Mouse (Mus musculus) frontal cortex, adult (tissue): Measurements from ENCODE around the gene Gm13420.
A peak's percentile ranks its signal among the peaks of the same experiment; 100 is the strongest.
"Not testable (repeated sequence)": the region's sequence is repeated elsewhere in the genome, so short reads cannot be mapped to it uniquely, and the experiment has no call there.

ENCODE experiments used
- ATAC-seq: cut with Nextera tagmentation; 2 replicates; pipeline ENCODE4 v1.9.2; 2017; ENCODE audit warnings: mild to moderate bottlenecking, moderate library complexity, mixed read lengths; ENCODE audit not compliant: low TSS enrichment

Gm13420 gene

DNA sequence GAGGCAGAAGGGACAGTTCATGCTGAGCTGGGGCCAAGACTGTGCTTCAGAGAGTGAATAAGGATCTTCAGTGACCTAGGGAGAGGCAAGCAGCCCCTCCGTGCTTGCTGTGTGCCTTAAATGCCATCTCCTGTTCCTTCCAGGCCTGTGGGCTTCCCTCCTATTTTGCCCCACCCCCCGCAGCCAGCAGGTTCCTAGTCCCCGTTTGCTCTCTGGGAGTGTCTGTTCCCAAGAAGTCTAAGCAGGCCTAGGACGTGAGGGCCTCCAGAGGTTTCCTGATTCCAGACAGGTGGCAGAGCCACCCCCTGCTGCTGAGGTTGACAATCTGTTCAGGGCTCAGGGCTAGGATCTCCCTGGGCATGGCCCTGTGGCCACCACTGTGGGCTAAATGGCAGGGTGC, 12.7 kb downstream of the Gm13420 start:
- no peak for ATAC-seq

DNA sequence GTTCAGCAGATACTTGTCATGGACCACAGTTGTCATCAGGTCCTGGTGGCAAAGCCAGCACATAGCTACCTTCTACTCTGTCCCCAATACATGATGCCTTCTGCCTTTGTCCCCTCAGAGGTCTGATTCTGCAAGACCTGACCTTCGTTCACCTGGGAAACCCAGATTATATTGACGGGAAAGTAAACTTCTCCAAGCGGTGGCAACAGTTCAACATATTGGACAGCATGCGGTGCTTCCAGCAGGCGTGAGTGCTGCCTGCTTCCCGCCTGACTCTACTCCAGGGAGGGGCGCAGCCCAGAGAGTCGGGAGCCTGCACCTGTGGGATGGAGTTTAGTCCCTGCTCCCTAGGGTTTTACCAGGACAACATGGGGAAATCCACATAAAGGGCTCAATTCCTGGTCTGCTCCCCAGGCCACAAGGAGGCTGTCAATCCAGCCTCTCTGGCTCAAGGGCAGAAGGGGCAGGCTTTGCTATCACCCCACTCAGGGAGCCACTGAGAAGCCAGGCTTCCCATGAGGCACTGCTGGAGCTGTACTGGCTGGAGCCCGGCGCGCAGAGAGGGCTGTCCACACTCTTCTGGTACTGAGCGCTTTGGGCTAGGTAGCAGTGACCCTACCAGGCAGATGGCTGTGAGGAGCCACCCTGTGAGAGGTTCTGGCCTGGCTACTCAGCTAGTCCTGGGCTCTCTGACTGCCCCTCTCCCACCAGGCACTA, 14.1 kb downstream of the Gm13420 start:
- ATAC-seq, result no peak

DNA sequence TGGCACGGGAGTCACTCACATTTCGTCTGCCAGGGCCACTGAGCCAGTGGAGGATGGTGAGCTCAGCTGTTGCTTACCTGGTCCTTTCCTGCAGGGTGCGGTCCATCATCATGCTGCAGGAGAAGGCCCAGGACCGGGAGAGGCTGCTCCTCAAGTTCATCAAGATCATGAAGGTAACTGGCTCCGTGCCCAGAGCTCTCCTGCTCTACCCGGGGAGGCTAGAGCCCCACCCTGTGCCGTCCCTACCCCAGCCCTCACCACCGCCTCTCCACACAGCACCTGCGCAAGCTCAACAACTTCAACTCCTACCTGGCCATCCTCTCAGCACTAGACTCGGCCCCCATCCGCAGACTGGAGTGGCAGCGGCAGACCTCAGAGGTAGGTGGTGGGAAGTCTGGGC, 15.8 kb downstream of the Gm13420 start:
- no peak for ATAC-seq

DNA sequence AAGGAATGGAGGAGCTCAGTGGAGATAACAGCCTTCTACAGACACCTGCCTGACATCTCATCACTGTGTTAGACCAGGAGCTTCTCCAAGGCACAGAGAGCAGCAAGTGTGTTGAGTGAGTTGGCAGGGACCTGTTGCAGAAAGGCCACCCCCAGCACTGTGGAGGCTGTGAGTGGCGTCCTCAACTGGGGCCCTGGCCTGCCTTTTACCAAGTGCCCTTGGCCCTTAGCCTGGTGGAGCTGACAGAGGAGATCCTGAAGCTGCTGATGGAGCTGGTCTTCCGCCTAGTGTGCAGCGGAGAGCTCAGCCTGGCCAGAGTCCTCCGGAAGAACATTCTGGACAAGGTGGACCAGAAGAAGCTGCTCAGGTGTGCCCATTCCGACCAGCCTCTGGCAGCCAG, 18.1 kb downstream of the Gm13420 start:
- ATAC-seq, result no peak

DNA sequence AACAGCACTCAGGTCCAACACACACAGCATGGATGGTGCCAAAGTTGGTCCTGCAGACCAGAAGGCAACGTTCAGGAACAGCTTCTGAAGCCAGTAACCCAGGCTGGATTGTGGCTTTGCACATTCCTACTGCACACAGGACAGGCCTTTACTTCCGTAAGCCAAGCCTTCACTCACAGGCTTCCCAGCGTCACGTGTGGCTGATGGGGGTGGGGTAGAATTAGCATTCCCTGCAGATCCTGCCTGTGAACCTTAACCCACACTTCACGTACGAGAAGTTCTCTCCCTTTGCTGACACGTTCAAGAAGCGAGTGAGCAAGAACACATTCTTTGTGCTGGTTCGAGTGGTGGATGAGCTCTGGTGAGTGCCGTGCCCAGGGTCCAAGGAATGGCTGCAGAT, 18.9 kb downstream of the Gm13420 start:
- ATAC-seq, result no peak

DNA sequence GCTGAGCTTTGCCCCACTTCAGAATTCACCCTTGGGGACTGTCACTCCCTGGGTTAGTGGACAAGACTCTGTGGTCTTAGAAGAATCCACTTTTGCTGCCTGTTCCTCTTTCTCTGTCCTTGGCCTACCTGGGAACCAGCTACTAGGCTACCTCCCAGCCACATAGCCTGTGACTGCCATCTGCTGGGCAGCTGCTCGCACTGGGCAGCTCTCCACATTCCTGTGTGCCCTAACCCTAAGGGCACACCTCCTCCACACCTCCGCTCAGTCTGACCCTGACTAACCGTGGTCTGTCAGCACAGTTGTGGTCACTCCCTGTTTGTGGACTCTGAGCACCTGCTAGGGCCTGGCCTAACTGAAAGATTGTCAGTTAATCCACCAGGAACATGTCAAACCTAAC, 19.9 kb downstream of the Gm13420 start:
- ATAC-seq, result no peak

DNA sequence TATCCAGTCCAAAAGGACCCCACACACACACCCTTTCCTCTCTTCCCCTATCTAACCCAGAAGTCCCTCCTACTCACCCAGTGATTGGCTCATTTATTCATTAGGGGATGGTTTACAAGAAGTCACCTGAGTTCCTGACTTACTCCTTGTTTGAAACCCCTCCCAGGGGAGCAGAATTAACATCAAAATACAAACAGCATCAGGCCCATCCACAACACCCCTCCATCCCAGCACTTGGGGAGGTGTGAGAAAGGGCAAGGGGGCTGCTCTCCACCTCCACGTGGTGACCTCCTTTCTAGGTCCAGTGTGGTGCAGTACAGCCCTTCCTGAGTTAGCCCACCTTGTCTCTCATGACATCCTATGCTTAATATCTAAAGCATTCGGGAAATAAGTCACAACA, 22.0 kb downstream of the Gm13420 start:
- no peak for ATAC-seq

DNA sequence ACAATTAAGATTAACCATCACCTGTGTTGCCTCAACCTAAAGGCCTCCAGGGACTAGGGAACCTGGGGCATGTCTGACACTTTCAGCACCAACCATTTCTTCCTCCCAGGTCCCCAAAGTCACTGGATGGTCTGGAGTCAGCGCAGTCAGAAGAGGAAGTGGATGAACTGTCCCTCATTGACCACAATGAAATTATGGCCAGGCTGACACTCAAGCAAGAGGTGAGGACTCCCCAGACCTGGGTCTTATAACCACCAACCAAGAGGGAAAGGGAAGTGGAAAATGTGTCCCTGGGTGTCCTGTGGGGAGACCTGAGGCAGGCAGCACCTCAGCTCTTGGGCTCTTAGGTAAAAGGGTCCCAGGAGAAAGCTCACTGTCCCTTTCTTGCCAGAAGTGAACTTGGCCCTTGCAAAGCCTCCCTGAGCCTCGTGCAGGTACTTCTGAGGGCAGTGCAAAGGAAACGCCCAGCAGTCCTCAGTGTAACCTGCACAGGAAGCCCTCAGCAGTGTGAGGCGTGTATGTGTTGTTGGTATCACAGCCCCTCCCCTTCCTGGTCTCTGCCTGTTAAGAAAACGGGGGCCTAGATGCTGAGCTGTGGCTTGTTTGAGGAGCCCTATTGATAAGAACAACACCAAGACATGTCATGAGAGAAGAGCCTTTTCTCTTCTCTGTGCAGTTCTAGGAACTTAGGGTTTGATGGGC, 26.7 kb downstream of the Gm13420 start:
- no peak for ATAC-seq

DNA sequence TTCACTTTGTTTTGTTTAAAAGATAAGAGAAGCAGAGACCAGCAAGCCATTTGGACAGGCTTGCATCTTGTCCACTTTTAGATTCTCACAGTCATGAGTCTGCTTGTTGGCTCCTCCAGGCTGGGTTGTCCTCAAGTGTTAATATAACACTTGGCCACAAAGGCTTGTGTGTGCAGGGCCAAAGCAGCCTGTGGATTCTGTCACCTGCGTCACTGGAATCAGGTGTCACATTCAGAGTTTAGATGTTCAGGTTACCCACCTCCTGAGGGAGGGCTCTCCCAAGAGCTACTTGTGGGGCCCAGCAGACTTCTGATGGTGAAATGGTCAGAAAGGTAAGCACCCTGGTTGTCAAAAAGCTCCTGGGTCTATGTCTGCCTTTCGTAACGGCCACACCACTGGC, 28.4 kb downstream of the Gm13420 start:
- no peak for ATAC-seq

DNA sequence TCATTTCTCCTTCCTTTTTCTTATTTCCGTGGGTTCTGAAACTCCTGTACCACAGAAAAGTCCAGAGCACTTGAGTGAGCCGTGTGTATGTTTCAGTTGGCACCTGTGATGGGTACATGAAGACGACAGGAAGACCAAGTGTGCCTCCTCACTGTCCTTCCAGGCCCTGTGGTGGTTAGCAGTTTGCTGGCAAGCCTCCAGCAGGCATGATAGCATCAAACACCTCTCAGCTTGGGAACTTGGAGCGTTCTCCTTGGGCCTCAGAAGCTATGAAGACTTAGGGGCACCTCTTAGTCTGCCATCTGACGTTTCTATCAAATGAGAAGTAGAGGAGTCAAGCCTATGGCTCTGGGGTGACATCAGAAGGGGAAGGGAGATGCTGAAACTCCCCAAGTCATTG, 32.9 kb downstream of the Gm13420 start:
- no peak for ATAC-seq

DNA sequence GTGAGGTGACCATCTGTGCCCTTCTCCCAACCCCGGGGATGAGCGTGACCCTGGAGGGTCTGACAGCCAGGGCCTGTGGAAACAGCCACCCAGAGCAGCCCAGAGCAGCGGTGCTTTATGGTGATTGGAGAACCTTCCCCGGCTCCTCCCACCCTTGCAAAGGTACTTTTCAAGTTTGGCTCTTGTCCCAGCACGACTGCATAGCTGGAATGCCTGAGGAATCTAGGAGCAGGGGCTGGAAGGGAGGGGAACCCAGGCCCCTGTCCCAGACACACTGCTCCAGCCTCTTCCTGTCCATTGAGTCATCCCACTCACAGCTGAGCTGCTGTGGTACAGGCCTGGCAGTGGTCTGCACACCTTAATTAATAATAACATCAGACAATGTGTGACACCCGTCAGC, 34.8 kb downstream of the Gm13420 start:
- peak; percentile 44 for ATAC-seq

DNA sequence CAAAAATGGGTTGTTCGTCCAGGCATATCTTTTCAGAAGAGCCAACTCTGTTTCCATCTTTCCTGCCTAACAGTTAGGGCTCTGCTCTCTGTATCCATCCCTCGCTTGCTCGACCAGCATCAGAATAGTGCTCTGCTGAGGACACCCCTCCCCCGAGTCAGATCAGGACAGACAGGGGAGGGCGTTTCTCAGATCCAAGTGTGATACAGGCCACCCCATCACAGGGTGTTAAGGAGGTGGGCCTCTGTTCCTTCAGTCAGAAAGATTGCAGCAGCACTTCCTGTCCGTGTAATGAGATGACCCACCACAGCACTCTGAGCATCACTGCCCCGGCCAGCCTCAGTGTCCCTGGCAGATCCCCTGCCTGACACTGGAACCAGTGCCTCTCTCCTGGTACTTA, 35.3 kb downstream of the Gm13420 start:
- ATAC-seq, result no peak

DNA sequence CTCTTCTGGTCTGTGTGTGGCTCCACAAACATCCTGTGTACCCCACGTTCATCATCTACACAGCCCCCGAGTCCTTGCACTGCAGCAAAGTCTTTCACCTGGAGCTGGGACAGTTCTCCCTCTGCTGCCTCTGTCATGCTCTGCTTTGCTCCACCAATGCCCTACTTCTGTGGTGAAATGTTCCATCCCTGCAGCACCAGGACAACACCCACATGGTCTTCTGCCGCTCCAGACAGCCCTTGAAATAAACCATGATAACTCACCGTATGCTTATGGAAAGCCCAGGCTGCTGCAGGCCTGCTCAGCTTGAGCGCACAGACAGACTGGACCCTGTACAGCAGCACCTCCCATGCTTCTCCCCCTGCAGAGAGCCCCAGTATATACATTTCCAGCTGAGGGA, 37.4 kb downstream of the Gm13420 start:
- ATAC-seq, result peak; percentile 81

DNA sequence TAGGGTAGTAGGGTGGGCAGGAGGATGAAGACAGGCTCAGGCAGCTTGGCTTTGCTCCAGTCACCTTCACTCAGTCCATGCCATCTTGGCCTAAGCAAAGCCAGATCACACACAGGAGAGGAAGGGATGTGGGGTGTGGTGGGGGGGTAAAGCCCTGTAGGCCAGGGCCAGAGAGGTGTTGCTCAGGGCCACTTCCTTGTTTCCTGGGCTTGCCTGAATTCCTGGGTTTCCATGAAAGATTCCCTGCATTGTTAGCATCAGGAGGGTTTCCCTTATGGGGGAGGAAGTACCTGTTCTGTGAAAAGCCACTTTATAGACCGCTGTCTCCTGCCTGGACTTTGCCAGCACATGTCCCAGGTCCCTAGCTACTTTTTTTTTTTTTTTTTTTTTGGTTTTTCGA, 38.0 kb downstream of the Gm13420 start:
- ATAC-seq, result no peak

DNA sequence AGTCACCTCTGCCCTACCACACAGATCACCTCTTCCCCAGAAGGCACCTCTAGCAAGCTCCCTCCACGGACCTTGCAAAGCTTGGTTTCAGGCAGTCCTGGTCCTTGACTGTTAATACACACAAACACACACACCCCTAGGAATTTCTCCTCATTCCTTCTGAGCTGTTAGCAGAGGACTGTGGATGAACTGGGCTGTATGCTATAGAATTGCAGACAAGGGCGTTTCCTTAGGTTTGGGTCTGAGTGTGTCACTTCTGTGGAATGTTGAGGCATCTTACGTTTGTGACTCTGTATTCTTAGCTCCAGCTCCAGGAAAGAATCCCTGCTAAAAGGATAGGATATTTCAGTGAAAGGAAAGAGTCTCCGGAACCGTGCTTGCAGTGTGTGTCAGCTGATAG, 39.6 kb downstream of the Gm13420 start:
- no peak for ATAC-seq

DNA sequence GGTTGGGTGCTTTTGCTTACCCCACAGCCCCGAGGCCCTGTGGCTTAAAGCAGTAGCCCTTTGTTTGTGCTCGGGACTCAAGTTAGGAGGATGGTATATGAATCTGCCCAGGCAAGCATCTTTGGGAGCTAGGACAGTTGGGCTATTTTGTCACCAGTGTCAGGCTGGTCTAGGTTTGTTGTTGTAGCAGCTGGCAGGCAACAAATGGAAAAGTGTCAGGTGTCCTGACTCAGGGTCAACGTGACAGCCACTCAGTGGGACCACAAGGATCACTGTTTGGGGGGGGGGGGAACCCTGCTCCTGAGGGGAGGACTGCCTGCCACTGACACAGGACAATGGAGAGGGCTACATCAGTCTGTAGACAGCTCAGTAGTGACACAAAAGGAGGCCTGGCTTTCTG, 40.4 kb downstream of the Gm13420 start:
- no peak for ATAC-seq

DNA sequence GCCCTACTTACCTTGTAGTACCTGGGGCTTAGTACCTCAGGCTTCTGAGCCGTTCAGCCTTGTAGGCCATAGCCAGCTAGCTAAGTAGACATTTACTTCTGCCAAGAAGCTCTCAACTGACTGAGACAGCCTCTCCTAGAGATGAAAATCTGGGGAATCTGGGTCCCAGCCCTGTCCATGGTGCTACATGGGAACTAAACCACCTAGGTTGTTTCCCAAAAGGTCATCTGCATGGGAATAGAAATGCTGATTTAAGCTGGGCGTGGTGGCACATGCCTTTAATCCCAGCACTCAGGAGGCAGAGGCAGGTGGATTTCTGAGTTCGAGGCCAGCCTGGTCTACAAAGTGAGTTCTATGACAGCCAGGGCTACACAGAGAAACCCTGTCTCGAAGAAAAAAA, 43.3 kb downstream of the Gm13420 start:
- not testable (repeated sequence) for ATAC-seq

DNA sequence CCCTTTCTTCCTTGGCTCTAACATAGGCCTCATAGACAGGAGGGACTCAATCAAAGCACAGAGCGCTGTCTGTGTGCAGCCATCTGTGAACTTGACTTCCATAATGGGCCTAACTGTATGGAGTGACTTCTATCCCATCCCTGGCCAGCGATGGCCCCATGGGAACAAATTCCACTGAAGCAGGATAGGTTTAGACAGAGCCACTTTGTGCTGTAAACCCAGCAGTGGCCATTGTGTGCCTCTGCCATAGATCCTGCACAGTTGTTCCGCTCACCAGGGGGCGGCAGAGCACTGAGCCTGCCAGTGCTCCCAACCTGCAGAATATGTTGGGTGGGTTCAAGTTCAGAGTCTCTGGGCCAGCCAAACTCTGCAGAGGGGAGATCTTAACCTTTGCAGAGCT, 43.8 kb downstream of the Gm13420 start:
- no peak for ATAC-seq

DNA sequence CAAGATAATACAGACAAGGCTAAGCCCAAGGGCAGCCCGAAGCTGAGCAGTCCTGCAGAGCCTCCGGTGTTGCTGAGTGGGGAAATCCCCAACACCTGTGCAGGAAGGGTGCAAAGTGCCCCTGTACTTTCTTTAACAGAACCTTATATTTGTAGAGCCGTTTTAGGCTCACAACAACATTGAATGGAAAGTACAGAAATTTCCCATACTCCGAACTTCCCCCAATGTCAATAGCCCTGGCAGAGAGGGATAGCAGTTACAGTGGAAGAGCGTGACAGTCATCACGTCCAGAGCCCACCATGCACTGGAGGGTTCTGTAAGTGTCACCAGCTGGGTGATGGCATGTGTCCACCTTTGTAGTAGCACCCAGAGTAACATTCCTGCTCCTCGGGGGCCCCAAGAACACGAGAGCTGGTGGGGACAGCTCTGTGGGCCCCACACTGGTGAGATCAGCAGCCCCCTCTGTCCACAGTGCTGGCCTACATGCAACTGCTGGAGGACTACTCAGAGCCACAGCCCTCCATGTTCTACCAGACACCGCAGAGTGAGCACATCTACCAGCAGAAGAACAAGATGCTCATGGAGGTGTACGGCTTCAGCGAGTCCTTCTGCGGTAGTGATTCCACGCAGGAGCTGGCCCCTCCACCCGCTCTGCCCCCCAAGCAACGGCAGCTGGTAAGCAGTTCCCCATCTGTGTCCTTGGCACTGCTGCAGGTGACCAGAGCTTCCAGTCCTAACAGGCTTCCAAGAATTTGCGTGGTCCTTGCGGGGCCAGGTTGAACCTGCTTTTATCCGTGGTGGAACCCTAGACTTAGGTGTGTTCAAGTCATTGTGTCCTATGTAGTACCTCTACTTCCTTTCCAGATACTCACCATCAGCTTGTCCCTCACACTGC, 44.5 kb downstream of the Gm13420 start:
- ATAC-seq, result no peak

DNA sequence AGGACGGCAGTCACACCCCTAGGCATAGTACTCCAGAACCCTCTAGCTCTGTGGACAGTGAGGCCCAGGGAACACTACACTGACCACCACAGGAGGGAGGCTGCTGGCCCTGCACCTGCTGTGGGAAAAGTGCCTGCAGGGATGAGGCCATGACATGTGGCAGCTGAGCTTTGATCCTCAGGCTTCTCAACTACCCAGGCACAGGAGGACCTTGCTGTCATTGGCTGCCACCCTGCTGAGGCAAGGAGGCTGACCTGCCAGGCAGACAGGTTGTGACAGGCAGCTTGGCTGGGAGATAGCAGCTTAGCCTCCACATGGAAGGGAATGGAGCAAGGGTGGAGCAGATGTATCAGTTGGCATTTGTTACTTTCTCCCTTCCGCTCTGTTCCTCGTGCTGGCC, 46.0 kb downstream of the Gm13420 start:
- no peak for ATAC-seq

DNA sequence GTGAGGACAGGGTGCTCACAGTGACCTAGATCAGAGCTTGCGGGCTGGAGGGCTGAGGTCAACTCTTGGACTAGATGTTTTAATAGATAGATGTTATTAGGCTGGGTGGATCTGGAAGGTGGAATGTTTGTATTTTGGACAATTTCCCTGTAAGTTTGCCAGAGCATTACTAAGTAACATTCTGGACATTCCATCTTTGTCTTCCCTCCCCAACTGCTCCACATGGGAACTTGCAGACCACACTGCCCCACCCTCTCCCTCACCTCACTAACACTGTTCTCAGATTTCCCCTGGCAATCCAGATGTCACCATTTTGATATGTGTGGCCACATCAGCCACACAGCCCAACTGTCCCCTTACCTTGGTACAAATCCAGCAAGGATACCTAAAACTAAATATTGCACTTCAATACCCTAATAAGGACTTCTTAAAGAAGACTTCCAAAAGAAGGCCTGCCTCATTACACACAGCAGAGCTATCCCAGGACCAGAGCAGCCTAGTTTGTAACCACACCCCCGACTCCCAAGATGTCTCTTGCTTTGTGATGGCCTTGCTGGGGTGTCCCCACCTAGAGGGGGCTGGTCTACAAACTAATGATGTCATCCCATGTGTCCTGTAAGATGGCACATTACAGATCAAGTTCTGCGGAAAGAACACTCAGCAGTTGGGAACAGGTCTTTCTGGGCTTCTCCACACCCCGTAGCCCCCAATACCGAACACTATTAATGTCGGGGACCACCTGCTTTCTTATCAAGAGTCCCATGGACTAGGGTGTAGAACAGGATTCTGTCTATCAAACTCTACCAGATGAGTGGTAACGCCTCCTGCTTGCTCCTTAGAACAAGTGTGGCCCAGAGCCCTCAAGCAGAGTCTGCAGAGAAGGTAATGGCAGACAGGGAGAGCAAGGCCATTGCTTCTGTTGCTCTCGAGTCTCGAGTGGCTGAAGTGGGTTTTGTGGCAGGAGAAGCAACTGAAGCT, 48.1 kb downstream of the Gm13420 start:
- ATAC-seq, result no peak

DNA sequence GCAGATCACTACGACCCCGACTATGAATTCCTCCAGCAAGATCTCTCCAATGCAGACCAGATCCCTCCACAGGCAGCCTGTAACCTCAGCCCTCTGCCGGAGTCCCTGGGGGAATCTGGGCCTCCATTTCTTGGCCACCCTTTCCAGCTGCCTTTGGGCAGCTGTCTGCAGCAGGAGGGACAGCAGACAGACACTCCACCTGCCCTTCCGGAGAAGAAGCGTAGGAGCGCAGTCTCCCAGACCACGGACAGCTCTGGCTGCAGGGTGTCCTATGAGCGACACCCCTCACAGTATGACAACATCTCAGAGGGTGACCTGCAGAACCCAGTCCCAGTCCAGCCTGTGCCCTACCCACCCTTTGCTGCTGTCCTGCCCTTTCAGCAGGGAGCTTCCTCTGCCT, 49.3 kb downstream of the Gm13420 start:
- ATAC-seq, result no peak
